Mouse (Mus musculus) ES-Bruce4 (cell line): ENCODE results near the gene Kcnmb1.

Source experiments
- CTCF ChIP-seq: IDR thresholded peaks from one replicate; pipeline ENCODE4 v1.8.1; 2011; ENCODE audit warnings: low read depth, low read length
- EP300 ChIP-seq: IDR thresholded peaks from 2 replicates; pipeline ENCODE4 v1.6.1; 2011; ENCODE audit warnings: low read depth, low read length; ENCODE audit not compliant: insufficient read depth
- POLR2A ChIP-seq: IDR thresholded peaks from one replicate; pipeline ENCODE4 v1.8.1; 2011; ENCODE audit warnings: low read length; ENCODE audit not compliant: insufficient read depth

DNA sequence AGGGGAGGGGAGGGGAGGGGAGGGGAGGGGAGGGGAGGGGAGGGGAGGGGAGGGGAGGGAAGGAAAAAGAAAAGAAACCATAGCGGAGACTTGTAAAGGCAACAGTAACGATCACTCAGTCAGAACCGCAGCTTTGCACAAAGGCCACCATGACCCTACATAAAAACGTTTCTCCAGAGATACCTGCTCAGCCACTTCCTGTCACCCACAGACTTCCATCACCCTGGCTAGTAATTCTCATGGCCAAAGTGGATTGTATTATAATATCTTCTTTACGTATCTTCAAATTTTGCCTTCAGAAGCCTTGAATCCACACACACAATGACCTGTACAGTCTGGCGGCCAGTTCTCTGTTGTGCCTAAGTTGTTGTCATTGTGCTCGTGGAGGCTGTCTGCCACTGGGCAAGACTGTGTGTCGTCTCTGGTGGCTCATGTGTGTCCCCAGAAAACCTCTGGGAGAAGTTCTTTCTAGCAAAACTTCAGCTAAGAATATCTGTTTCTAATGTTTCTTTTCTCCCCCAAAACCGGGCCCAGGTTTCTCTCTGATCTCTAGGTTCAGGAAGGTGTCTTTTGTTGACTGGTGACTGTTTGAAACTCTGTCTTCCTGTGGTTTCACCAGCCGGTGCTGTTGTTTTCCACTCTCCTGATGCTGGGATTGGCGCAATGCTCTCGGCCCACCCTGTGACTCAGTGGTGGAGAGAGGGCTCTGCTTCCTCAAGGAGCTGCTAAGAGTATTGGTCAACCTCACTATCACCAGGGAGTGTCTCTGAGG, 46.7 kb downstream of the Kcnmb1 start:
- no peak for TF ChIP-seq EP300
- TF ChIP-seq POLR2A: no peak
- no peak for TF ChIP-seq CTCF
